Mouse (Mus musculus) stomach, postnatal 0 days (tissue): ENCODE data around the gene Cfap157.

Experiments used
- CTCF ChIP-seq: IDR thresholded peaks from 2 replicates; pipeline ENCODE4 v1.5.1; 2016; ENCODE audit warnings: antibody characterized with exemption, low read depth, mild to moderate bottlenecking, moderate library complexity
- EP300 ChIP-seq: optimal IDR thresholded peaks from 2 replicates; pipeline ENCODE3; 2016; ENCODE audit warnings: antibody characterized with exemption

DNA sequence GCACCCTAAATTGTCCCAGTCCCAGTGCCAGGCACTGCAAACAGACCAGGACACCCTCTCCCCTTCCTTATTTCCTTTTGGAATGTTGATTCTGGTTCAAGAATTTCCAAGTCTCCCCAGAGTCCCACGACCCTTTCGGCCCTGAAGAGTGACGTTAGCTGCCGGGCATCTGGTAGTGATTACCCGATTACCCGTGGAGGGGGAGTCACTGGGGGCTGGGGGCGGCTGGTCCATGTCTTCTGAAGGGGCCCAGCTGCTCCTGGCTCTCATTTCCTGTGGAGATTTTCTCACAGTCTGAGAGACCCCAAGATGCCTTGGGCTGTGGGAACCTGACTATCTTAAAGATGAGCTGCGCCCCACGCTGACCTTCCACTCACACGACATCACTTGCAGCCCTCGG, 53.4 kb downstream of the Cfap157 start:
- TF ChIP-seq EP300 (no peak), CTCF (no peak)
